Mouse (Mus musculus) Muller cell, postnatal 12 days (primary cell): ENCODE results near the gene B230104I21Rik.

Source experiments
- DNase-seq: peaks from one replicate; pipeline ENCODE4 v3.0.0-alpha.2; 2015; ENCODE audit errors: inconsistent ontology term

The B230104I21Rik gene

DNA sequence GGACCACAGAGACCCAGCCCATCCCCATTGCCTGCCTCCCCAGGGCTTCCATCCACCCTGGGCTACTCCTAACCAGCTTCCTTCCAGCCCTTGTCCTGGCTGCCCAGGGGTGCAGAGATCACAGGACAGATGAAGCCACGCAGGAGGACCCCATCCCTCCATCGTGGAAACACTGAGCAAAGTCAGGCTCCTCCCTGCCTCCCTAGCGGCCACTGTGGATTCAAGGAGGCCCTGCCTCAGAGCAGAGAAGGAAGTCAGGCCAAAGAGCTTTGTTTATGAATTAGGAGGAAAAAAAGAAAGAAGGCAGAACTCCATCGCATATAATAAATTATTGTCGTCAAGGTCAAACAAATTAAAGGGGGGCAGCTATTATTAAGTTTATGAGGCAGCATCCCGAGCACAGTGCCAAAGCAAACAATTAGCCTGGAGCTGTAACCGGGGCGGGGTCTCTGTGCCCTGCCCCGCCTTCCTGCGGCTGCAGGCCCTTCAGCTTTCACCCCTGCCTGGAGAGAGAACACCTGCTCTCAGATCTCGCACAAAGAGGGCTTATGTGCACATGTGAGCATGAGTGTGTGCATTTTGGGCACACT lies 12.4 kb downstream of the B230104I21Rik start:
- no peak for DNase-seq

GRCm38 (mm10) chr4:154352246-154352645 lies 16.3 kb downstream of the B230104I21Rik start:
- DNase-seq, result no peak

- no peak for DNase-seq
Measured at GRCm38 (mm10) chr4:154355408-154355807, 19.5 kb downstream of the B230104I21Rik start.

- no peak for DNase-seq
Measured at GRCm38 (mm10) chr4:154358370-154358769, 22.4 kb downstream of the B230104I21Rik start.

DNA sequence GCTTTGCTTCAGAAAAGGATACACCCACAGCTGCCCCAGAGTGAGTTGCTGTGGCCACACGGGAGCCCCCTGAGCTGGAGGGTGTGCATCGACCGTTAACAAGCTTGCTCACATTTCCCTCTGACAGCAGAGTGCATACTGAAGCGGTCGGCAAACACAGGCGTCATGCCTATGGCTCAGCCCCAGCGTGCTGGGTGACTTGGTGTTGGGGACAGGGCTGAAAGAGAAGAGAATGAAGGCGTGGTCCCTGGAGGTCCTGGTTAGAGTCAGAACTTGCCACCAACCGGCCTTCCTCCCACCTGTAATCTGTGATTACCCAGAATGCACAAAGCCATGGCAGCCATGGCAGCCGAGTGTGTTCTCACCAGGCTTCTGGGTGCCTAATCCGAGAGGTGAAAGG lies 22.9 kb downstream of the B230104I21Rik start:
- DNase-seq, result no peak

DNA sequence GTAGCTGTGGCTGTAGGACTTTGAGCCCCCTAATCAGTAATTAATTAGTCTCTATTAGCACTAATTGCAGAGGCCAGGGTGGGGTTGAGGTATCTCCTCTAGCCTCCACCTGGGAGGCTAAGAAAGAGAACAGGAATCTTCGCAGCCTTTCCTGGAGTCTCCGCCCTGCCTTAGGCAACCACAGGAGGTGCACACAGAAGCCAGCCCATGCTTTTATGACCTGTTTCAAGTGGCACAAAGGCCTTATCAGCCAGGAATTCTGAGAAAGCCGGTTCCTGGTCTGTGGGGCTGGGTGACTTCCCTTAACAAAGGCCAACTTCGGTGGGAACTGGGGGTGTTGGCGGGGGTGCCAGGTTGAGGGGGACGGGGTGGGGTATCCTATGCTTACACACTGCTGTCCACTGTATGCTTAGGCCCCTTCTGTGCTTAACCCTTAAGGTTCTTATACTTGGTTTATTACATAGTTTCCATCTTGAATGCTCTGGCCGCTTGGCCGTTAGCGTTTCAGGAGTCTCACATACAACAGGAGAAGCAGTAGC lies 23.9 kb downstream of the B230104I21Rik start:
- DNase-seq, result no peak

- DNase-seq, result no peak
Measured at GRCm38 (mm10) chr4:154360441-154360840, 24.5 kb downstream of the B230104I21Rik start.

DNA sequence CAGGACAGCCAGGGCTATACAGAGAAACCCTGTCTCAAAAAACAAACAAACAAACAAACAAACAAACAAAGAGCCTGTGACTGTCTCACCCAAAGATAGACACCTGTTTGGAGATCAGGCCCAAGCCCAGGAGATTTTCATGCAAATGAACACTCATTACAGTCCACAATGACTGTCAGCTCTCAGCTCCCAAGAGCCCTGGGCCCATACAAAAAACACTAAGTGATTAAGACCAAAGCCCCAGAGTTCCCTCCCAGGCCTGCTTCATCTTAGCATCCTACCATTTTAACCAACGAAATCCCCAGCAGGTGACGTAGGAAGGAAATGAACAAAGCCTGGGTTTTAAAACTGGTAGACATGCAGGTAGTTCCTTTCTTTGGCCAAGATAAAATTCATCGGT lies 24.9 kb downstream of the B230104I21Rik start:
- no peak for DNase-seq

DNA sequence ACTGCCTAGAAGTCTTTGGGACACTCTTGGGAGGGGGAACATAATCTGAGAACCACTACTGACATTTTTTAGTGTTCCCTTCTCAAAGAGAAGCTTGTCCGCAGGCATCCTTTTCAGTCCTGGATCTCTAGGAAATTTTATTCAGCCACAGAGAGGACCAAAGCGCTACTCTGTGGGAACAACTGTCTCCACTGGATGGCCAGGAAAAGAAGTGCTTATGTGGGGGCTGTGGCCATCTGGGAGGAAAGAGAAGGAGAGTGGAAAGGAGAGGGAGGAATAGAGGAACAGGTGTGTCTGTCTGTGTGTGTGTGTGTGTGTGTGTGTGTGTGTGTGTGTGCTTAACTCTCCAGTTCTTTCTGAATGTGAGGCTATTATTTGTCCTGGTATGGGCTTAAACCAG lies 28.8 kb downstream of the B230104I21Rik start:
- no peak for DNase-seq

GRCm38 (mm10) chr4:154366836-154367235 lies 30.9 kb downstream of the B230104I21Rik start:
- DNase-seq, result no peak

- DNase-seq, result no peak
Measured at GRCm38 (mm10) chr4:154369089-154369488, 33.2 kb downstream of the B230104I21Rik start.

DNA sequence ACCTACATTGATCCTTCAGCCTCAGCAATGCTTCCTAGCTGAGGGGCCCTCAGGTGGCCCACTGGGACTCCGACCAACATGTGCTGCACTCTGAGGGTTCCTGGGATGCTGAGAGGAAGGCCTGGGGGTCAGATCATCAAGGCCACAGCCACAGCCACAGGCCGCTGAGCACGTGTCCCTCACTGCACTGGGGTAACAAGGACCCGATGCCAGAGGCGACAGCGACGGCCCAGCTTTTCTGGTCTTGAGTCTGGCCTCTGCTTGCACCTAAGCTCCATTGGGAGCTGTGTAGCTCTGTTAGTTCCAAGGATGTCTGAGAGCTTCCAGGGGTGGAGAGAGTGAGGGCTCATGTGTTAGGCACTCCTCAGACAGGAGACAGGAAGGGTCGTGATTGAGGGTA lies 34.9 kb downstream of the B230104I21Rik start:
- no peak for DNase-seq

DNA sequence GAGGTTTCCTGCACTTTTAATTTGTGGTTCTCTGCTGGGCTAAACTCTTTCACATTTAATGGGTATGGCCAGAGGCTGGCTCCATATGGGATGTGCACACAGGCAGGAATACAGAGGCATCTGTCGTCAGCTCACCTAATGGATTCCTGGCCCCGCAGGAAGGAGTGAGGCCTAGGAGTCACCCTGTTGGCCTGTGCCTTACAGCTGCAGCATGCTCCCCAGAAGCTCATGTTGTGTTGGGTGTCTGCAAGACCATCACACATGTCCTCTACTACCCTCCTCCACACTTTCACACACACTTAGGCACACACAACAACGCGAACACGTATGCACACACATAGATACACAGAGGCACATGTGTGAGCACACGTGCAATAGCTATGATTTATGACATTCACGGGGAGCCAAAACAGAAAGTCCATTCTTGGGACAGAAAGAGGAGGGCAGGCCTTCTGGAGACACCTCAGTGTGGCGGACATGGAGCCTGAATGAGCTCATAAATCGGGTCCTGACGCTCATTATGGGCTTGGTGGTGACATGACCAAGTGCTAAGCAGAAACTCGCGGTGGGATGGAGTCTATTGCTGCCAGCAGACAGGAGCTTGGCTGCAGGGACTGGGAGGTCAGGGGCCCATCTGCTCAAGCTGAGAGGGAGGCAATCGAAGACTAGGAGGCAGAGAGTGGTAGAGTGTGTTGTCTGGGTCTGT lies 35.8 kb downstream of the B230104I21Rik start:
- no peak for DNase-seq

DNA sequence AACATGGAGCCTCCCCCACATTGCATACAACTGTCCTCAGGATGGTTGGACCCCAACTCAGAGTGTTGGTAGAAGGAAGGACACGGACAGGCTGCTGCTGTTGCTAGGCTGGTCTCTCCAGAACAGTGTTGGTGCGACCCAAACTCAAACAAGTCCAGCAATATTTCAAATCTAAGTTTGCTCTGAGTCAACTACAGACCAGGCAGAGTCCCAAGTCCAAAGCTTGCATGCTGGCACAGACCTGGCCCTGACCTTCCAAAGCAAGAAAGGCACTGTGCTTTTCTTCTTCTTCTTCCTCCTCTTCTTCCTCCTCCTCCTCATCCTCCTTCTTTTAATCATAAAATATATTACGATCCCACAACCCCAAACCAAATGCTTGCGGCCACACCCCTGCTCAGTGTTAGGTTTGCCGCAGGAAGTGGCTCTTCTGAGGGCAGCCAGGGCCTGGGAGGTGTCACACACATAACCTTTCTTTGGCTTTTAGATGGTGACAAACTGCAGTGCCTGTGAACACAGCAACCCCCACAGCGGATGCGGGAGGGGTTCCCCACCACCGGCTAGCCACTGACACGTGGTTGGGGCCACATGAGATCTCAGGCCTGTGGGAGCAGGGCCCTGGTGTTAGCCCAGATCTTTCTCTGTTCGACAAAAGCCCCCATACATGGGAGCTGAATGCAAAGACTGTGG lies 40.2 kb downstream of the B230104I21Rik start:
- no peak for DNase-seq

GRCm38 (mm10) chr4:154378876-154379275 lies 42.9 kb downstream of the B230104I21Rik start:
- DNase-seq, result peak; percentile 66

GRCm38 (mm10) chr4:154385208-154385607 lies 49.3 kb downstream of the B230104I21Rik start:
- no peak for DNase-seq

- no peak for DNase-seq
Measured at GRCm38 (mm10) chr4:154385918-154386317, 50.0 kb downstream of the B230104I21Rik start.

GRCm38 (mm10) chr4:154386810-154387209 lies 50.9 kb downstream of the B230104I21Rik start:
- no peak for DNase-seq

DNA sequence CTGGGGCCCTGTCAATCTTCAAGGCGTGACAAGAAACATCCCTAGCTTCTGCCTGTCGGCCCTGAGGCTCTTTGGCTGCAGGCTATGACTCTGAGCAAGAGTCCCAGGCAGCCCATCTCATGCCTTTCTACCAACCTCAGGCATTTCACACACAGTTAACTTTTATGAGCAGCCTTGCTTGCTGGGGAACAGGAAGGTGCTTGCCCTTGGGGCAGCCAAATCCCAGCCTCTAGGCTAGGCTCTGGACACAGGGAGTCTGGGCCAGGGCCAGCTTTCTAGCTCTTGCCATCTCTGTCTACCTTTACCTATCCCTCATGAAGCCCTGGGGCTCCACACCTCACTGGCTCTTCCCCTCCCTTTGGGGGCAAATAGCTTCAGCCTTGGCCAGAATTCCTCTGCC lies 53.7 kb downstream of the B230104I21Rik start:
- no peak for DNase-seq

GRCm38 (mm10) chr4:154390333-154391080 lies 54.6 kb downstream of the B230104I21Rik start:
- peak; percentile 81 for DNase-seq

DNA sequence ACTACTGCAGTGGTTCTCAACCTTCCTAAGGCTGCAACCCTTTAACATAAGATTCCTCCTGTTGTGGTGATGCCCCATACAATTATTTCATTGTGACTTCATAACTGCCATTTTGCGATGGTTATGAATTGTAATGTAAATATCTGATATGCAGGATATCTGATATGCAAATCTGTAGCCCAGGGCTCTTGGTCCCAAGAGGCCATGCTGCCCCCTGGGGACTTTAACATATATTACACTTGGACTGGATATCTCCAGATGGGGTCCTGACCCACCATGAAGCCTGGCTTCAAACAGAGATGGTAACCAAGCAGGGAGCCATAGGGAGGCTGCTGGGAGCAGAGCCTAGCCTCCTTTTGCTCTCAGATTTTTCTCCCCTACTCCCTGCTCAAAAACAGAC lies 56.7 kb downstream of the B230104I21Rik start:
- no peak for DNase-seq
